Mouse (Mus musculus) intestine, embryonic 14.5 days (tissue): ENCODE results near the gene 2310046K23Rik. TPM values are rescaled to one million over a fixed set of nuclear protein-coding genes. Genes with fewer than 3 reads are reported as not detected.

ENCODE experiments used
- ATAC-seq: fragments of 200-750 bp; cut with Nextera tagmentation; replicated peaks from 2 replicates; pipeline ENCODE4 v1.8.0; 2017; ENCODE audit warnings: low read depth, moderate number of reproducible peaks, moderate TSS enrichment, moderate library complexity; ENCODE audit not compliant: low FRiP score, low TSS enrichment
- DNase-seq: peaks from one replicate; pipeline ENCODE4 v3.0.0-alpha.2; 2018; ENCODE audit warnings: low spot score
- H3K27ac ChIP-seq: fragments of 300-500 bp; sonication (generic); 2 replicates; pipeline ENCODE4 v1.5.1; 2014; ENCODE audit warnings: low read depth, mild to moderate bottlenecking, control low read depth
- H3K27me3 ChIP-seq: fragments of 300-500 bp; sonication (generic); replicated peaks from 2 replicates; pipeline ENCODE4 v1.6.1; 2014; ENCODE audit warnings: low read length, control low read depth; ENCODE audit not compliant: control insufficient read depth, insufficient read depth
- H3K36me3 ChIP-seq: fragments of 300-500 bp; sonication (generic); 2 replicates; pipeline ENCODE4 v1.6.1; 2014; ENCODE audit warnings: low read length, control low read depth; ENCODE audit not compliant: control insufficient read depth, insufficient read depth
- H3K4me1 ChIP-seq: fragments of 300-500 bp; sonication (generic); replicated peaks from 2 replicates; pipeline ENCODE4 v1.6.1; 2014; ENCODE audit warnings: low read length, control low read depth, mixed read lengths; ENCODE audit not compliant: control insufficient read depth, insufficient read depth
- H3K4me2 ChIP-seq: fragments of 300-500 bp; sonication (generic); 2 replicates; pipeline ENCODE4 v1.6.1; 2014; ENCODE audit warnings: low read length
- H3K4me3 ChIP-seq: fragments of 300-500 bp; sonication (generic); 2 replicates; pipeline ENCODE4 v1.5.1; 2014; ENCODE audit warnings: low read depth, low read length, control low read depth, mixed read lengths
- H3K9ac ChIP-seq: fragments of 300-500 bp; sonication (generic); 2 replicates; pipeline ENCODE4 v1.6.1; 2014; ENCODE audit warnings: mild to moderate bottlenecking, low read length
- H3K9me3 ChIP-seq: fragments of 300-500 bp; sonication (generic); 2 replicates; pipeline ENCODE4 v1.6.1; 2016; ENCODE audit warnings: low read length, control low read depth; ENCODE audit not compliant: control insufficient read depth
- WGBS: fragments of 180-500 bp; shearing (Covaris S2); extraction: QIAGEN DNeasy Blood & Tissue Kit; methylation state at CpG from one replicate; pipeline ENCODE4 v1.1.7; 2014; 5-methylcytosine and 5-hydroxymethylcytosine counted together
- polyA plus RNA-seq: library from polyadenylated mRNA; unstranded; fragments of >200 nt; fragmentation: Nextera tagmentation; extraction: Ambion mirVana; gene quantifications from 2 replicates; pipeline ENCODE4 v1.2.1, GENCODE M21; 2014

2310046K23Rik gene
- polyA plus RNA-seq = not detected in 2 replicates

- Histone ChIP-seq H3K4me1 (no peaks in the 10 kb centered on the region), H3K27me3 (no peaks in the 10 kb centered on the region), H3K4me3 (no peak within 1 kb of the TSS), H3K9me3 (no peaks in the 10 kb centered on the region), H3K27ac (no peak within 1 kb of the TSS), H3K9ac (no peak within 1 kb of the TSS), H3K36me3 (no peaks in the 10 kb centered on the region), H3K4me2 (no peak within 1 kb of the TSS)
- DNase-seq (no peak), ATAC-seq (no peak)
- 88% methylated on average over 3 of the region's 3 CpGs for WGBS
Observed at GRCm38 (mm10) chr3:92534411-92534810, at the start of gene 2310046K23Rik. Gene 2310046K23Rik, minus strand, starts transcription at chr3:92534511.

- WGBS = 54% methylated on average over 3 of the region's 3 CpGs
- Histone ChIP-seq H3K27ac (no peak overlapping the region), H3K27me3 (no peaks in the 10 kb centered on the region), H3K36me3 (no peaks in the 10 kb centered on the region), H3K4me1 (no peaks in the 10 kb centered on the region), H3K9me3 (no peaks in the 10 kb centered on the region), H3K9ac (no peak overlapping the region), H3K4me3 (no peak overlapping the region), H3K4me2 (no peak overlapping the region)
- DNase-seq = no peak
- ATAC-seq = no peak
Observed at GRCm38 (mm10) chr3:92583164-92583826, 49.0 kb upstream of the 2310046K23Rik start.

GRCm38 (mm10) chr3:92579508-92579907, 45.2 kb upstream of the 2310046K23Rik start:
- H3K36me3 ChIP-seq = no peaks in the 10 kb centered on the region
- no peak overlapping the region for H3K27ac ChIP-seq
- H3K27me3 ChIP-seq = no peaks in the 10 kb centered on the region
- H3K9me3 ChIP-seq = no peaks in the 10 kb centered on the region
- H3K4me1 ChIP-seq = no peaks in the 10 kb centered on the region
- no peak overlapping the region for H3K4me3 ChIP-seq
- DNase-seq (no peak), ATAC-seq (peak; percentile 47; the same call in 1 of the 2 replicates)
- H3K9ac ChIP-seq = no peak overlapping the region
- 48% methylated on average over 1 of the region's 1 CpGs for WGBS
- no peak overlapping the region for H3K4me2 ChIP-seq

DNA sequence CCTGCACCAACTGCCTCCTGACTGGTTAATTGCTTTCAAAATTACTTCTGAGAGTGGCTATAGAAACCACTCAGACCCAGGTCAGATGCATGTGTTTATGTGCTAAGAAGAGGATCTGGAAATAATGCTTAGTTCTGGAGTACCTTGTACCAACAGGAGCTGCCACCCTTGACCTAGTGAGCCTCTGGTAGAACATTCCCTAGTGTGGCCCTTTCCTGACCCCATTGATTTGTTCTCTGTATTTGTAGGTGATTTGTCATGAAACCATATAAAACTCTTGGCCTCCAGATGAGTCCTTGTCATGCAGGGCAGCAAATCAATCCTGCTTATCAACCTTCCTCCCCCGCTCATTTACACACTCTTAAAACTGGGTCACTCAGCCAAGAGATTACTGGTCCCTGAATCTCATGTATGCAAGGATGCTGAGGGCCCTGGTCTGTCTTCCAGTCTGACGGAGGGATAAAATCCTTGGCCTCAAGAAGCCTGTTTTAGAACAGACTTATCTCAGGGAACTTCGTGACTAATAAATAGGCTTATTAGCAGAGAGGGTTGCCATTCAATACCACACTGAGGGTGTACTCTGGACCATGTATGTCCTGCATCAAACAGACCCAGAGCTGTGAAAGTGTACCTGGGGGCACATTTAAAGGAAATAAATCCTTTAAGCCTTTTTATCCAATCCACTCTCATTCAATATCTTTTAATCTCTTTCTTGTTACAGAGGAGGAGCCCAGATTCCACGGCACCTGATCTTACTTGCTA, 44.5 kb upstream of the 2310046K23Rik start:
- no peak overlapping the region for H3K4me3 ChIP-seq
- H3K4me1 ChIP-seq = no peaks in the 10 kb centered on the region
- no peak overlapping the region for H3K27ac ChIP-seq
- peak; percentile 47; the same call in 1 of the 2 replicates for ATAC-seq
- no peak for DNase-seq
- no peaks in the 10 kb centered on the region for H3K9me3 ChIP-seq
- H3K36me3 ChIP-seq = no peaks in the 10 kb centered on the region
- no peak overlapping the region for H3K9ac ChIP-seq
- no peaks in the 10 kb centered on the region for H3K27me3 ChIP-seq
- WGBS = 43% methylated on average over 4 of the region's 4 CpGs
- H3K4me2 ChIP-seq = no peak overlapping the region

GRCm38 (mm10) chr3:92573449-92574041, 39.2 kb upstream of the 2310046K23Rik start, which contains the start of gene Ivl:
Gene Ivl, minus strand, starts transcription at chr3:92573735.
- Histone ChIP-seq H3K4me3 (no peak within 1 kb of the TSS), H3K4me1 (no peaks in the 10 kb centered on the region), H3K27ac (no peak within 1 kb of the TSS), H3K4me2 (no peak within 1 kb of the TSS), H3K36me3 (no peaks in the 10 kb centered on the region), H3K9me3 (no peaks in the 10 kb centered on the region), H3K27me3 (no peaks in the 10 kb centered on the region), H3K9ac (no peak within 1 kb of the TSS)
- 75% methylated on average over 1 of the region's 1 CpGs for WGBS
- ATAC-seq = no peak
- no peak for DNase-seq

GRCm38 (mm10) chr3:92572514-92573155, 38.3 kb upstream of the 2310046K23Rik start:
- Histone ChIP-seq H3K9ac (no peak overlapping the region), H3K9me3 (no peaks in the 10 kb centered on the region), H3K27ac (no peak overlapping the region), H3K36me3 (no peaks in the 10 kb centered on the region), H3K27me3 (no peaks in the 10 kb centered on the region), H3K4me3 (no peak overlapping the region), H3K4me1 (no peaks in the 10 kb centered on the region), H3K4me2 (no peak overlapping the region)
- WGBS = 48% methylated on average over 2 of the region's 2 CpGs
- ATAC-seq = no peak
- DNase-seq = no peak

GRCm38 (mm10) chr3:92568752-92569151, 34.4 kb upstream of the 2310046K23Rik start:
- whole genome bisulfite sequencing = 84% methylated on average over 2 of the region's 2 CpGs
- H3K9me3 ChIP-seq = no peaks in the 10 kb centered on the region
- H3K27me3 ChIP-seq = no peaks in the 10 kb centered on the region
- no peaks in the 10 kb centered on the region for H3K4me1 ChIP-seq
- H3K4me2 ChIP-seq = no peak overlapping the region
- no peak overlapping the region for H3K9ac ChIP-seq
- DNase-seq (no peak), ATAC-seq (no peak)
- H3K36me3 ChIP-seq = no peaks in the 10 kb centered on the region
- H3K4me3 ChIP-seq = no peak overlapping the region
- no peak overlapping the region for H3K27ac ChIP-seq

GRCm38 (mm10) chr3:92565418-92565817, 31.1 kb upstream of the 2310046K23Rik start:
- DNase-seq (no peak), ATAC-seq (no peak)
- Histone ChIP-seq H3K4me1 (no peaks in the 10 kb centered on the region), H3K36me3 (no peaks in the 10 kb centered on the region), H3K4me3 (no peak overlapping the region), H3K9ac (no peak overlapping the region), H3K9me3 (no peaks in the 10 kb centered on the region), H3K27me3 (no peaks in the 10 kb centered on the region), H3K27ac (no peak overlapping the region), H3K4me2 (no peak overlapping the region)
